Mouse (Mus musculus): ENCODE data around the gene Rab22a. TPM values are rescaled to one million over a fixed set of nuclear protein-coding genes. Genes with fewer than 3 reads are reported as not detected.

Rab22a gene
- 19.0 and 28.5 TPM in 2 replicates for polyA plus RNA-seq (2012)

DNA sequence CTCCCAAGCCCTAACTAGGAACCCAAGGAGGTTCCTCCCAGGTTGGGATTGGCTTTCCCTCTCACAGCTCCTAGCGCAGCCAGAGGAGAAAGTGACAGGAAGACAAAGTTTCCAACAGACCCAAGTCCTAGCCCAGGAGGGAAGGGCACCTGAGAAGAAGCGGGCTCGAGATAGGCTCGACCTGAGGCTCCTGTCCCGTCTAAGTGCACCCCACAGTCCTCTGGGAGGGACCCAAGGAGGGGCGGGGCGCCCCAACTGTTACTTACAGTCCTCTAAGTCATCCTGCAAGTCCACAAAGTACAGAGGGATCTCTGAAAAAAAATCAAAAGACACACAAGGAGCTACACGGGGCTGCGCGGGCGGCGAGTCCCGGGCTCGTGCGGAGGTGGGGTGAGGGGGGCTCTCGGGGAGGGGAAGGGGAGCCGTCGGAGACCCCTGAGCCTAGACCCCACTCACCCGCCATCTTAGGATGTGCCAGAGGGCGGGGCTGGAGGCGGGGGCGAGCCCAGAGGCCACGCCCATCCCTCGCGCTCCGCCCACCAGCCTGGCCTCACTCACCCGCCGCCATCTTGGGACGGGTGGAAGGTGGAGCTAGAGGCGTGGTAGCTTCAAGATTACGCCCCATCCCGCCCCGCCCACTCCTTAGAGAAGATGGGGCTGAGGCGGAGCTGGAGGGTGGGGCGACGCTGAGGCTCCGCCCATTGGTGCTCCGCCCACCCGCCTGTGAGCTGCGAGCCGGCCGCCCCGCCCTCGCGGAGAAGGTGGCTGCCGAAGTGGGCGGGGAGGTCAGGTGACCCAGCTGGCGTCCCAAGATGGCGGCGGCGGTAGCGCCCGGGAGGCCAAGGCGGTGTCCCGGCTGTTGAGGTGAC lies at the start of gene Rab22a:
Gene Rab22a (plus strand): TSS at position 704 of the 869 bp plus-strand sequence.
- no peak for TF ChIP-seq GATA1 (IDR thresholded peaks at IDR 0.05; ENCODE audit: low read length)

DNA sequence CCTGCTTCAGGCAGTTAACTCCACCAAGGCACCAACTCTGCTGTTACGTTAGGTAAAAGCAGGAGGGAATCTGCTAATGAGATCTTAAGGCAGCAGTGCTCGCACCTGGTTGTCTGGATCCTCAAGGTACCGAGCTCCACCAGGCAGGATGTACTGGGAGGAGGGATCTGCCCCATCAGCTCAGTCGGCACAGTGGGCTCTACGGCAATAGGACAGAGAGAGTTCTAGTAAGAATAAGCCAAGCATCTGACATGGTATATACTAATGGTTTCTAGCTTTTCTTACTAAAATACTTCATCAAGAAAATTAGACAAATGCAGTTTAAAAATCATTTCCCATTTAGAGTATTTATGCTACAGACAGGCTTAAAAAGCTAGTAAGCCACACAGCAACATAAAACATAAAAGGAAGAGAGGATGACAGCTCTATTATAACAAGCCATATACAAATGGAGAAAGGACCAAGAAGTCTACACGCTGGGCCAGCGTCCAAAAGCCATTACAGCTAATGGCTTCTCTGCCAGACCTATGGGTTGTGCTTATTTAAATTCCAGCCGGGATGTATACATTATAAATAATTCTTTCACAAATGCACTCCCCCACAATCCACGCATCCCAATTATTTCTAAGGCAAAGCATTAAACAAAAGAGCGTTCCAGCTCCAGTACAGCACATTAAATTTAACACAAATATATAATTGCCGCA lies 44.0 kb upstream of the Rab22a start:
- TF ChIP-seq GATA1 (IDR thresholded peaks at IDR 0.05; ENCODE audit: low read length): no peak

DNA sequence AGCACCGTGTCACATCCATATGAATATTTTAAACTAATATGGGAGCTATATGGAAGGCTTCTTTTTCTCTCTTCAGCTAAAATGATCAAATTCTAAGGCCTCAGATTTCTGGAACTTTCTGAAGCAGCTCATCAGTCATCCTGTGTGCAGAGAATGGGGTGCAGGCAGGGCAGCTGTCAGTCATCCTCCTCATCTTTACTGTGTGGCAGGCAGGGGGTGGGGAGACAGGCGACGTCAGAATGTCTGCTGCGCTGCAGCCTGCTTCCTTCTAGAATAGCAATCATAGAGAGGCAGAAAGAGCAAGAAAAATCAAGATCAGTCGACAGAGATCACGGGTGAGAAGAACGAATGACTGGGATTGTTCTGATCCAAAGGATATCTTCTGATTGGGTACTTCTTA lies 43.4 kb upstream of the Rab22a start:
- no peak for TF ChIP-seq GATA1 (IDR thresholded peaks at IDR 0.05; ENCODE audit: low read length)

DNA sequence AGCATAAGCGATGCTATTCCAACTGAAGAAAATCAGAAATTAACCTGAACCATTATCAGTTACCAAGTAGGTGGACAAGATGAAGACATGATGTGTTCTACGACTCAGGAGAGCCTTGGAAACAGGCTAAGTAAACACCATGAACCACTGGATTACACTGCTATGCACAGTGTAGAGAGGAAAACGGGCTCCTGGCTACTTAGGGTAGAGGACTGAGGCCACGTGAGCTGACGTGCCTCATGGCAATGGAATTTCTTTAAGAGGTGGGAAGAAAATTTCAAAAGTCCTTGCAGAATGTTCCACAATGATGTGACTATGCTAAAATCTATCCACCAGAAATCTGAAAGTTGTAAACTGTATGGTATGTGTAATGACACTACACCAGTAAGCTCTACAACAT lies 40.4 kb upstream of the Rab22a start:
- TF ChIP-seq GATA1 (IDR thresholded peaks at IDR 0.05; ENCODE audit: low read length): no peak

DNA sequence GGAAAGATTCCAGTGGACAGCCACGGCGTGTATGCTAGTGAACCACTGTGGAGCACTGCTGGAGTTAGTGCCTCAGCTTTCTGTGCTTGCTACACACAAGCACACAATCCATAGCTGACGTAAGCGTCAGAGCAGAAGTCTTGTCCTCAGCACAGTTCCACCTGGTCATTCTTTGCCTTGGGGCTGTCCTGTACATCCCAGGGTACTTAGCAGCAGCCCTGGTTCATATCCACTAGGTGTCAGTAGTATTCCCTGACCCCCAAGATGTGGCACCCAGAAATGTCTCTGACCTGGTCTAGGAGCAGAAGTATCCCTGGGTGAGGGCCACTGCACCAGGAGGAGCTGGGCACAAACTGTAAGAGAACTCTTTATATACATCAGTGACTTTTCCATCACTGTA lies 38.9 kb upstream of the Rab22a start:
- no peak for TF ChIP-seq GATA1 (IDR thresholded peaks at IDR 0.05; ENCODE audit: low read length)

DNA sequence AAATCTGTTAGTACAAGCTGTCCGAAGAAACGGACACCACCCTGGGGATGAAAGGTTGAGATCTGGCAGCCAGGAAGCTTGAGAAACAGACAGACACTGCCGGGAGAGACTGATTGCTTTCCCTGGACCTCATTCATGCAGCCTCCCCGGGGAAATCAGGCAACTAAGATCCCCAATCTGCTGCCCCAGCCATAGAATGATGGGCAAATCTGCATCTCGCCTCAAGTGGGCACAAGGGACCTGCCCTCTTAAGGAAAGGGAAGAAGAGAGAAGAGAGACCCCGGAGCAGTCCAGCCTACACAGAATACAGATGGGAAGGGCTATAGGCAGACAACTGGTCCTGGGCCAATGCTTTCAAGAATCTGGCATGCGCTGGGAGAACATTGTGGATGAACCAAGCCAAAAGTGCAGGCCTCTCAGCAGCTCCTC lies 37.4 kb upstream of the Rab22a start:
- TF ChIP-seq GATA1 (IDR thresholded peaks at IDR 0.05; ENCODE audit: low read length): no peak

DNA sequence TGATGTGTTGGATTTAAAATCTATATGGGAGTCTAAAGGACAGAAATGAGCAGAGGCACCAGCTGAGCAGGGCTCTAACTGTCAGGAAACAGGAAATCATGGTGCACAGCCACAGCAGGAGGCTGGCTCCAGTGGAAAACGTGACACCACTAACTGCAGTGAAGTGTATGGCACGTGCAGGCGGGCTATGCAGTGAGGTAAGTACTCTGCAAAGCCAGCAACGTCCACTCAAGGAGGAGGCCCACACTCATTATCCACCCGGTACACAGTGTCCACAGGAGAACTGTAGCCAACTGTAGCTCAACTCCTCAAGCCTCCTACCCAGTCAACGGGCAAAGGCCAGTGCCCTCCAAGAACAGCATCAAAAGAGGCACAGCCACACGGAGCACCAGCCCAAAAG lies 34.9 kb upstream of the Rab22a start:
- no peak for TF ChIP-seq GATA1 (IDR thresholded peaks at IDR 0.05; ENCODE audit: low read length)

DNA sequence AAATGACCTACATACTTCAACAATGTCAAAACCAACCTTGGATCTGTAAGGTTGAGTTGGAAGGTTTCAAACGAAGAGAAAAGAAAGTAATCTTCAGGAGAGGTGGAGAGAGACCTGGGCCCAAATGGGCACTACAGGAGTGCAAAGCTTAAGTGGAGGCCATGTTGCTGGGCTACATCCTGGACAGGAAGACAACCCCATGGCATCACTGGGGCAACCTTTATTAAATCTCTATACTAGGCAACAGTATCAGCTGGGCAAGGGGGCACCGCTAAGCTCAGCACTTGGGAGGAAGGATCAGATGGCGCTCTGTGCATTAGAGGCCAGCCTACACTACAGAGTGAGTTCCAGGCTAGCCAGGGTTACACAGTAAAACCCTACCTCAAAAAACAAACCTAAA lies 33.8 kb upstream of the Rab22a start:
- no peak for TF ChIP-seq GATA1 (IDR thresholded peaks at IDR 0.05; ENCODE audit: low read length)

DNA sequence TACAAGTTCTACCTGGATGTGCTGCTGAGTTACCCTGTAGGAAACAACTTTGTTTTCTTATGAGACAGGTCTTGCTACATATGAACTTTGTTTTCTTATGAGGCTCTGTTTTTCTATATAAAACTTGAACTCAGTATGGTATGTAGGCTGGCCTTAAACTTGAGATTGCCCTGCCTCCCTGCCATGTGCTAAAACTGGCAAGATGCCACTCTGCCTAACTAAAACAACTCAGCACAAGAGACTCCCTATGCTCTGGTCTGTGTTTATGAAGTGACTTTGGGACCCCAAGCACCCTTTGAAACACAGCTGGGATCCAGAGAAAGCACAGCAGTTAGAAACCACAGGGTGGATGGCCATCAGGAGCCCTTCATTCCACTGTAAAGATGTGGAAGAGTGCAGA lies 18.2 kb upstream of the Rab22a start:
- no peak for TF ChIP-seq GATA1 (IDR thresholded peaks at IDR 0.05; ENCODE audit: low read length)

DNA sequence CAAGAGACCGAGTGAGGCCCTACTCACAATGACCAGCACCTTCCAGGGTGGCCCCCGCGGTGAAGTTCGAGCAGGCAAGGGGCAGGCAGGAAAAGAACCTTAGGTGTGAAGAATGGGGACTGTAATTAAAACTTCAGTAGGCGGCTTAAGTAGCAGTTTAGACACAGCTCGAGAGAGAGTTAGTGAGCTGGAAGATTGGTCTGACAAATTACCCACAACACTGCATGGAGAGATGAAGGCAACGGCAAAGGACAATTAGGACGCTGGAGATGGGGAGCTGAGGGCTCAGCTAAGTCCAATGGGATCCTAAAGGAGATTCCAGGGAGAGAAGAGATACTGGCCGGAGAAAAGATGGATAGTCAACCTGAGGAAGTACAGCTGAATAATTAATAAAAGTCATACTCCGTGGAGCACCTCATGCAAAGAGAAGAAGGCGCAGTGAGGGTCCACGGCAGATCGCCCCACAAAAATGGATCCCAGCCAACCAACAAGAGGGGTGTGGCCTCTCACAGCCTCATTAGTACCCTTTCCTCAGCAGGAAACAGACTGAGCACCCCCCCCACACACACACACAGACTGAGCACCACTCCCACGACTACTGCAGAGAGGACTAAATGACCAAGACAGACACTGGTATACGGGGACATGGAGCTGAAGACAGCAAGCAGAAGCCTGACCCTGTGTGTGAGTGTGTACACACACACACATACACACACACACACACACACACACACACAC lies 17.1 kb upstream of the Rab22a start:
- no peak for TF ChIP-seq GATA1 (IDR thresholded peaks at IDR 0.05; ENCODE audit: low read length)

DNA sequence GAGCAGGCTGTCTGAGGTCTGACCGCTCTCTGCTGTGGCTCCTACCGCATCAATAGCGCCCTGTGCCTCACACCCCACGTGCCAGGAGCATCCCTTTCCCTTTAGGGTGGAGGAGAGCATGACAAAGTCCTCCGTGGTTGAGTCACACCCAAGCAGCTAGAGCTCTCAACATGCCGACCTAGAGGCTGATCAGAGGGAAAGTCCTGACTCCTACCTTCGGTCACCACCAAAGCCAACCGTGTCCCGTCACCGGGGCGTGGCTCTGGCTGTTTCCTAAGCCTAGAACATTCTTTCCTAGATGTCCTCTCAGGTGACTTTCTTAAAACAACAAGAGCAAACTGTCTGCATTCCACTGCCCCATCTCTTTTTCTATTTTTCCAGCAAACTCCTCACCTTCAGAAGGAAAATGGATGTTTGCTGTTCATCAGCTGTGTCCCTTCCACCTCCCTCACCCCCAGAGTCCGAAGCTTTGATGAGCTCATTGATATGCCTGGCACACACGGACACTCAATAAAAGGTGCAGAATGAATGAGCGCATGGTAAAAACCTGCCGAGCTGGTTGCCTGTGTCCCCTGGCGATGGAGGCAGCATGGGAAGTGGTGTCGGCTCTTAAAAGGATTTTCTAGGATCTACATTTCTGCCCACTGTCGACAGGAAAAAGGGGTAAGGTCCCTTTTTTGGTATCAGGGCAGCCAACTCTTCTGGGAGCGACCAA lies 12.2 kb upstream of the Rab22a start:
- no peak for TF ChIP-seq GATA1 (IDR thresholded peaks at IDR 0.05; ENCODE audit: low read length)

DNA sequence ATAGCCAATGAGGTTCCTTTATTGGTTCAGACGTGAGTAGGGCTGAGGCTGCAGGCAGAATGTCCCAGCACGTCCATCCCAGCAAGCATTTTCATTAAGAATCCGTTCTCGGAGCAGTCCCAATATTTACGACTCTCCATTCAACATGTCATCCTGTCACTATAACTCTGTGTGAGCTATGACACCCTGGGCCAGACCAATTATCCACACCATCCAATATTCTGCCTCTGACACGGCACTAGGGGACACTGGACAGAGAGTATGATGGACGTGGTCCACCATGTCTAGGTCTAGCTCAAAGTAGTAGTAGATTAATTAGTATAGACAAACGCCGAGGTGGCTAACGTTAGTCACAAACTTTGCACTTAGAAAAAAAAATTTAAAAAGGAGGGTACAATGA lies 9.8 kb upstream of the Rab22a start:
- no peak for TF ChIP-seq GATA1 (IDR thresholded peaks at IDR 0.05; ENCODE audit: low read length)

DNA sequence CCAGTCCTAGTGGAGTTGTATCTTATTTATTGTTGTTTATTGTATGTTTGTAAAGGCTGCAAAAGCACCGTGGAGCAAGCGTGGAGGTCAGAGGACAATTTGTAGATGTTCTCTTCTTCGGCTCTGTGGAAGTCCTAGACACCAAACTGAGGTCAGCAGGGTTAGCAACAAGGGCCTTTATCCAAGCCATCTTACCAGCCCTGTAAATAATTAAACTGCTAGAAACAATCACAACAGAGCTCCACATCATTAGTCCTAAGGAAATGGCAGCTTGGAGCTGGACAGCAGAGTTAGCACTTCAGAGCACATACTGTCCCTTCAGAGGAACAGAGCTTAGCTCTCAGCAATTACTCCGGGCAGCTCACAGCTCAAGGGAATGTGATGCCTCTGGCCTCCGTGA lies 6.0 kb upstream of the Rab22a start:
- no peak for TF ChIP-seq GATA1 (IDR thresholded peaks at IDR 0.05; ENCODE audit: low read length)

DNA sequence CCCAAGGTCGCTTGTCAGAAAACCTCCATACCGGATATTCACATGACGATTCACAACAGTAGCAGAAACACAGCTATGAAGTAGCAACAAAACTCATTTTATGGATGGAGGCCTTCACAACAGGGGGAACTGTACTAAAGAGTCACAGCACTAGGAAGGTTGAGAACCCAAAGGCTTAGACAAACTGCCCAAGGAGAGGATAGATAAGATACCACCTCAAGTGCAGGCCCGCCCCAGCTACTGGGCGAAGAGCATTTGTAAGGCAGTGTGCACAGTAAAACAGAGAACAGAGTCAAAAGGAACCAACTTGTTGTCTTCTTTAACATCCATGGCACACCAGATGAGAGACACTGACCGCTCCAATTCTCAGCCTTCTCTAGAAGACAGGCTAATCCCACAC lies 1.8 kb upstream of the Rab22a start:
- no peak for TF ChIP-seq GATA1 (IDR thresholded peaks at IDR 0.05; ENCODE audit: low read length)

DNA sequence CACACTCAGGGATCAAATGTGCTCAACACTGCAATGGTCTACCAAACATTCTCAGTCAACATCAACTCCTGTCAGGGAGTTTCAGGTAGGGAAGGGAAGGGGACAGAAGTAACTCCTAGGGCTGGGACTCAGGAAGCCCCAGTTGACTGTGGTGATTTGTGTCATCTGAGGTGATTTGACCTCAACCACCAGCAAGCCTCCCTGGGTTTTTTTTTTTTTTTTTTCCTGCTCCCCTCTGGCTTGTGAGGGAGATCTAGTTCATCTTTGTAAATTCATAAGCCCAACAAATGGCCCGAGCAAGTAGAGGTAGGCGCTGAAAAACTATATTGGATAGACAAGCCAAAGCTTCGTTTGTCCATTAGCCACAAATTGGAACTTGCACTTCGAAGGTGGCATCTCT lies 1.0 kb upstream of the Rab22a start:
- TF ChIP-seq GATA1 (IDR thresholded peaks at IDR 0.05; ENCODE audit: low read length): no peak
